Mouse (Mus musculus) cortical plate, adult 2 months (tissue): ENCODE measurements around the gene Faf1.

Source experiments
- CTCF ChIP-seq: fragments of 200-500 bp; IDR thresholded peaks from 2 replicates; pipeline ENCODE4 v1.5.1; 2011; ENCODE audit warnings: mild to moderate bottlenecking, control low read depth, low read length; ENCODE audit not compliant: insufficient read depth; ENCODE audit errors: extremely low read depth
- POLR2A ChIP-seq: fragments of 200-500 bp; IDR thresholded peaks from 2 replicates; pipeline ENCODE4 v1.6.1; 2011; ENCODE audit warnings: mild to moderate bottlenecking, low read length, control low read depth; ENCODE audit not compliant: insufficient read depth; ENCODE audit errors: extremely low read depth

- TF ChIP-seq POLR2A (no peak), CTCF (no peak)
These were observed 301.0 kb downstream of the Faf1 start, which contains the start of gene Dmrta2 for GRCm38 (mm10) chr4:109977148-109978067.
